Mouse (Mus musculus) layer of hippocampus, adult 9-11 months (tissue): ENCODE results near the gene Maneal.
A peak's percentile ranks its signal among the peaks of the same experiment; 100 is the strongest.

Experiments used
- DNase-seq: peaks from one replicate; pipeline ENCODE4 v3.0.0; 2022

Gene Maneal

DNA sequence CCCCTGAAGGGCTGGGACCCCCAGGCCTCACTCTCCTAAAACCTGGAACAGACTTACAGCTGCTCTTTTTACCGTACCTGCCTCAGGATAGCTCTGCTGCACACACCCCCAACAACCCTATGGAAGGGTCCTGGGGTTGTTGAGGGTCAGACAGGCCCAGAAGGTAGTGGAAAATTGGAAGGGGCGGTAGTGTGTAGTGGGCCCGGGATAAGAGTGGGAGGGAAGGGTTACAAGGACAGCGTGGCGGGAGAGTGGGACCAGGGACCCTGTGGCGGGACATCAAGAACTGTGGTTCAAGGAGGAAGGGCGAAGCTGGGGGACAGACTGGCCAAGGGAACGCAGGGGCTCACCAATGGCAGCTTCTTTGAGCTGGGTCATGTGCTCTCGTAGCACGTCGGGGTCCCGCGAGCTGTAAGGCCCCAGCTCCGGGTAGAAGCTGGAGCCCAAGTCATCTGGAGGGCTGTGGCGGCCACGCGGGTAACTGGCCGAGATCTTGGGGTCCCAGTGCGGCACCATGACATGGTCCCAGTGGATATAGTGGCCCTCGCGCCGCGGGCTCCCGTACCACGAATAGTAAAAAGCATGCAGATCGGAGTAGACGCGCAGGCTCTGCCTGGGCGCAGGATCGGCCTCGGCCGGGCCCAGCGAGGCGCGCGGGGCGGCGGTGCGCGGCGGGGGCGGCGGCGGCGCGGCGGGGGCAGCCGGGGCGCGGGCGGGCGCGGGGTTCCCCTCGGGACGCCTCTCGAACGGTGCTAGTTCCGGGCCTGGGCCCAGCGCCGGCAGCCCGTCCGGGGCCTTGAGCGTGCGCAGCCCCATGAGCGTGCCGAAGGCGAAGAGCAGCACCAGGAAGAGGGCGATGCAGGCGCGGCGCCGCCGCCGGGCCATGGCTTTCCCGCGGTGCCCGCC is at the start of gene Maneal:
Gene Maneal, minus strand, starts transcription at position 889 of the 906 bp plus-strand sequence.
- DNase-seq = no peak

DNA sequence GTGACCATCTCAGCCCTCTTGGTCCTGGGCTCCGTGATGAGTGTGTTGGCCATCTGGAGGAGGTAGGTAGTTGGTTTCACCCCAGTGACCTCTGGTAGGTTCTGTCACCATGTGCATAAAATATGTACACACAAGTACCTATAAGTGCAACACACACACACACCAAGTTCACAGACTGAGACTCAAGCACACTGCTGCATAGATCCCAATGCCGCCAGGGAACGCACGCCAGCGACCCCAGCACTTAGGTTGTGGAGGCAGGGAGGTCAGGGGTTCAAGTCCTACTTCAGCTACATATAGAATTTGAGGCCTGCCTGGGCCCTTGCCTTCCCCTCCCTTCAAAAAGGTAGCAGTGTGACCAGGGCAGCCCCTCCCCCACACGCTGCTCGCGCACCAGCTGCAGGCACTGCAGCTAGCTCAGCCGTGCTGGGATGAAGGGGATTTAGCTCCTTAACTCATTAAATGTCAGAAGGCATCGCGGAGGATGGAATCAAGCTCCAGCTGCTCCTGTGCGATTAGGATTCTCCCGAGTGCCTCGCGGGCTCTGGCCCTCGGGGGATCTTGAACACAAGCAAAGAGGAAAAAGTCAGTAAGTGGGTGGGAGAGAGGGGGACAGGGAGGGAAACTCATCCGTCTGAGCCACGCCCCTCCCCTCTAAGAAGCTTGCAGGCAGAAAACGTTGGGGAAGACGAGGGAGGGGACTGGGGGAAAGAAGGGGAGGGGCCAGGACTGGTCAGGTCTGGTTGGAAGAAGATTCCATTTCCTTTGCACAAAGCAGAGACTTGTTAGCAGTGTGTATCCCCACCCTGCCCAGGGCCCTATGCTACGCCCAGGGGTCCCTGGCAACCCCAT is 44.2 kb upstream of the Maneal start:
- no peak for DNase-seq

DNA sequence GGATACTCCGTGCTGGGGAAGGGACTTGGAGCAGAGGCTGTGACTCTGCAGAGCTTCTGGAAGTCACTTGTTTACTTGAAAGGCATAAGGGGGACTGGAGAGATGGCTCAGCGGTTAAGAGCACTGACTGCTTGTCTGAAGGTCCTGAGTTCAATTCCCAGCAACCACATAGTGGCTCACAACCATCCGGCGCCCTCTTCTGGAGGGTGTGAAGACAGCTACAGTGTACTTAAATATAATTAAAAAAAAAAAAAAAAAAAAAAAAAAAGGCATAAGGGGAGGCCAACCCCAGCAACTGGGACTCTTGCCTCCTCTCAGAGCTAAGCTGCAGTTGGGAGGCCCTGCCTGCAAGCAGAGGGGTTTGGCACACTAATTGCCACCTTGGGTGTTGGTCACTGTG is 43.4 kb upstream of the Maneal start:
- no peak for DNase-seq

DNA sequence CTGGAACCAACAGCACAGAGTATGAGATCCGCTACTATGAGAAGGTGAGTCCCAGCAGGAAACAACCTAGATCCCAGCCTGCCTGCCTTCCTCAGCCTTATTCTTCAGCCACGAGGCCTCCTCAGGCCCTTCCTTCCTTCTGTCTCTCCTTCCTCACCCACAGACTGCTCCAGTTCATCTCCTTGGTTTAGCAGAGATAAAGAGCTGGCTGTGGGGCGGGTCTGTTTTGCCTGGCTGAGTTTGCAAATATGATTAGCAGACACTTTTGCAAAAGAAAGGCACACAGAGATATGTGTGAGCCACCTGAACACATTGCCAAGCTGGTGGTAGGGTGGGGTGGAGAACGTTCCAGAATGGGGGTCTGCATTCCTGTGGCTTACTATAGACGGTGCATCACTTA is 37.9 kb upstream of the Maneal start:
- no peak for DNase-seq

DNA sequence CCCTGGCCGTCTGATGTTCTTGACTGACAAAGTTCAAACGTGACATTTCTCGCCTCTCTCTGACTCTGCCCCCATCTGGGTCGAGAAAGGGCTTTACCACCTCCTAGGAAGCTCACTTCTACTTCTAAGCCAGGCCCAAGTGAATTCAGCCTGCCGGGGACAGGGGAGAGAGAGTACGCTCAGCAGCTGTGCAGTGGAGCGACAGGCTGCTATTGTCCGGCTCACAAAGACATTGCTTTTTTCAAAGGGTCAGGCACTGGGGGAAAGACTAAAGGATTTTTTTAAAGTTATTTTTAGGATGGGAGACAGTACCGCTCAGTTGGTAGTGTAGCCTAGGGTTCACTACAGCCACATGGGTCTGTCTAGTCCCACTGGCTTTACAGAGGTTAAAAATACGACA is 36.5 kb upstream of the Maneal start:
- no peak for DNase-seq

DNA sequence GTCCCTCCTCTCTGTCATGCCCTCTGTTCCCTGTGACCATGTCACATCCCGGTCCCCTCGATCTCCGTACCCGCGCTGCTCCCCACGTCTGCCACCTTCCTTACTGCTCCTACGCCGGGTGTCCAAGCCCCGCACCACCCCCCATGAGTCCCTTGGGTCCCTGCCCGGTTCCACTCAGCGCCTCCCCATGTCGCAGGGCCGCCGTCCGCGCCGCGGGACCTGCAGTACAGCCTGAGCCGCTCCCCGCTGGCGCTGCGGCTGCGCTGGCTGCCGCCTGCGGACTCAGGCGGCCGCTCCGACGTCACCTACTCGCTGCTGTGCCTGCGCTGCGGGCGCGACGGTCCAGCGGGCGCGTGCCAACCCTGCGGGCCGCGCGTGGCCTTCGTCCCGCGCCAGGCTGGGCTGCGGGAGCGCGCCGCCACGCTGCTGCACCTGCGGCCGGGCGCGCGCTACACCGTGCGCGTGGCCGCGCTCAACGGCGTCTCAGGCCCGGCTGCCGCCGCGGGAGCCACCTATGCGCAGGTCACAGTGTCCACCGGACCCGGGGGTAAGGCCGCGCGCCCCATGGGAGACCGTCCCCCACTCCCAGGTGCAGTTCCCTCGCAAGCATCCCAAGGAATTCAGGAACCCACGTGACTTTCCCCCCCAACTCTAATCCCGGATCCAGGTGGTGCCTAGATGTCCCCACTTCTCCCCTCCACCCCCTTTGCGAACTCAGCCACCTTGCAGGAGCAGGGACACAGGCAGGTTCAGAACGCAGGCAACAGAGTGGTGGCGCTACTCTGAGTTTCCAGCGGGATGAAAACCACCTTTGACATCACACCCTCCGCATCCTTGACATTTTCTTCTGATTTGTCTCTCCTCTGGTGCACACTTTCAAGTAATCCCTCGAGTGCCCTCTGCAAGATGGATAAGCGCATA is 32.8 kb upstream of the Maneal start:
- DNase-seq = peak; percentile 68

DNA sequence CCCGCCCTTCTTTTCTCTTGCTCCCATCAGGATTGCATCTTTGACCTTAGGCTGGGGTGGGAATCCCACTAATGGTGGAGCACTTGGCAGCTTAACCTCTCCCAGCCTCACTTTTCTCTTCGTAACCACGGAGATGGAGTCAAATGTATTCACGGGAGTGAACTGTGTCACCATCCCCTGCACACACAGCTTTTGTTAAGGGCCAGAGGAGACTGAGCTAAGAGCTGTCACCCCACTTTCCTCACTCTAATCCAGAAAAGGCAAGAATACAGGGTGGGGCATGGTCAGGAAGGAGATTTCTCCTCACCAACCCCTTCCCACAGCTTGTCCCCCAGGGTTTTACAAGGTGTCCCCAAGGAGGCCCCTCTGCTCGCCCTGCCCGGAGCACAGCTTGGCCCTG is 31.8 kb upstream of the Maneal start:
- no peak for DNase-seq

DNA sequence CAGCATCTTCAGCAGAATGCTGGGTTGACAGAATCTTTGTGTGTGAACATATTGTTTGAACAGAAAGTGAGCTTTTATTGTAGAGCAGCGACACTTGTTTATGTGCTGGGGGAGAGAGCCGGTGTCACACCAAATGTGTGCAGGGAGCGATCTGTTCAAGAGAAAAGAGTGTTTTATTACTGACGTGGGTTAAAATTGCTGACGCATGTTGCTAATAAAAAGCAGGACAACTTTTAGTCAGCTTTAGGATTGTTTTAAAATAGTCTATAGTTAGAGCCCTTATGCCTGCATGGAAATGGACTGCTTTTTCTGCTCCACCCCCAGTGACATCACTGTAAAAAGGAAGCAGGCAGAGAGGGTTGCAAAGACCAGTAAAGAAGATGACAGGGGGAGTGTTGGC is 28.9 kb upstream of the Maneal start:
- peak; percentile 71 for DNase-seq

DNA sequence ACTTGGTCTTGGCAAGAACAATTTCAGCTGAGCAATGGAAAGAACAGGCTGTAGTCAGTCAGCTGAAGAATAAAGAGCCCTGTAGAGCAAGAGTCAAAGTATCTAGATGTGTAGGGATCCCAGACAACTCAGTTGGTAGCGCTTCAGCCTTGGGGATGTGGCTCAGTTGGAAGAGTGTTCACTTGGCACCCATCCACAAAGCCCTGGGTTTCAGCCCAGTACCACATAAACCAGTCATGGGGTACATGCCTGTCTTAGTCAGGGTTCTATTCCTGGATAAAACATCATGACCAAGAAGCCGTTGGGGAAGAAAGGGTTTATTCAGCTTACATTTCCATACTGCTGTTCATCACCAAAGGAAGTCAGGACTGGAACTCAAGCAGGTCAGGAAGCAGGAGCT is 28.0 kb upstream of the Maneal start:
- DNase-seq = peak; percentile 36

DNA sequence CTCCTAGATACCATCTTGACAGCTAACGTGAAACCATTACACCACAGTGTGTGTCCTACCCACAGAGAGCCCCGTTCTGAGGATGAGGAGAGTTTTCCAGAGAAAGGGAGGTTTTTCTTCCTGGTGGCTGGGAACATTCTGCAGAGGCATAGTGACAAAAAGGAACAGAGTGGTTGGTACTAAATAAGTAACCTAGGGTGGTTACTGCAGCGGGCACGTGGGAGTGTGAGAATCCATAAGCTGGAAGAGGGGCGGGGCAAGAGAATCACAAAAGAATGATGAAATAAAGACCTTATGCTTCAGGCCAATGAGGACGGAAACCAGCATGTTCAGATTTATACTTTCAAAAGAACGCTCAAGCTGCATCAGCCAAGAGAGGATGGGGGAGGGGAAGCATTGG is 26.7 kb upstream of the Maneal start:
- no peak for DNase-seq

DNA sequence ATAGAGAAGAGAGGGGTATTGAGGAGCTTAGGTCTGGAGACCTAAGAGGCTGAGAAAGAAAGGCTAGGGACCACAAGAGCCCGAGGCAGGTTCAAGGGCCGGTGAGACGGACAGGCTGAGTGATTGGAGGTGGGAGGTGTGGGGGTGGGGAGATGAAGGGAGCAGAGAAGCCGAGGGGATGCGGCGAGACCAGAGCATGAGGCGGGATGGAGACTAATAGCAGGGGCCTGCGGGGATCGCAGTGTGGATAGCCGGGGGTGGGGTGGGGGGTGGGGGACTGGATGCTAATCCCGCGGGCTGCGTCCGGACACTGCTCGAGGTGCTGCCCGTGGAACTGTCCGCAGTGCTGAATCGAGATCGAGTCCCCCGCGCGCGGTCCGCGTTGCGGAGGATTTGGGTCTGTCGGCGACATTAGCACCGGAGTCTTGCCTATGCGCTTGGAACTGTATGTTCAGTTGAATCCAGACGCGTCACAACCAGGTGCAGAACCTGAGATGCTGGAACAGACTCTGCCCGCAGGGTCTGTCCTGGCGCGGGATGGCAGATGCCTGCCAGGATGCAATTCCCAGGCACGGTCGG is 20.3 kb upstream of the Maneal start:
- no peak for DNase-seq

DNA sequence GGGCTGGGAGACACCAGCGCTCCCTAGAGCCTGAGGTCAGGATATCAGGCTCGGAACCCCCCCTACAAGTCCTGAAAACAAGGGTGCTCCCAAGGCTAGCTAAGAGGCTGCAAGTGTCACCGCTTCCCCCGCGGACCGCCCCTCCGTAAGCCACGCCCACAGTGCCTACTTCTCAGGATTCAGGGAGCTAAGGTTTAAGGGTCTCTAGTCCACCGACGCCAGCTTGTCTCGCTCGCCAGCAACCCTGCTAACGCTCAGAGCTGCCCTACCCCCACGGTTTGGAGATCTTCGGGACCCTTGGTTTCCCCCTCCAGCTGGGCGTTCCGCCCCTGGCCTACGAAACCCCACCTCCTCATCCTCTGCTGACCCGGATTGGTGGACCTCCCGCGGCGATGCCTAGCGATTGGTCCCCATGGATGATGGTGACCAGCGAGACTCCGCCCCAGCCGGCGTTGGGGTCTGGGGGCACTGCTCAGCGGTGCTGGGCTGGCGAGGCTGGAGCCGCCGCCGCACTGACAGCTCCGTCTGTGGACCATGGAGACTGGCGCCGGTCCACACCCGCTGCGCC is 19.5 kb upstream of the Maneal start:
- peak; percentile 79 for DNase-seq

DNA sequence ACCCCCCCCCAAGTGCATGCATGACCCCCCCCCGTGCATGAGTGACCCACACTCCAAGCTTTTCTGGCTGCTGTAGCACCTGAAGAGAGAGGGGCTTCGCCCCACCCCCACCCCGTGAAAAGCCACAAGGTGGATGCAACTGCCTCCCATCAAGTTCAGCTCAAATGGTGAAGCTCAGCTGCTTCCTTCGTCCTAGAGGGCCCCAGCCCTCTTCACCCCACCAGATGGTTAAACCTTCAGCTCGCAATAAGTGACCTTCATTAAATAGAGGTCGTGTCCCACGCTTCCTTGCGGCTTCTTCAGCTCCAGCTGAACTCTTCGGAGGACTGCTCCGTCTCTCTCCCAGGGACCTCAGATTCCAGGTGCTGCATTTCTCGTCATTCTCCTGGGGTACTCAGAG is 18.6 kb upstream of the Maneal start, which contains the start of gene Epha10:
Gene Epha10, plus strand, starts transcription at position 301 of the 400 bp plus-strand sequence.
- no peak for DNase-seq

DNA sequence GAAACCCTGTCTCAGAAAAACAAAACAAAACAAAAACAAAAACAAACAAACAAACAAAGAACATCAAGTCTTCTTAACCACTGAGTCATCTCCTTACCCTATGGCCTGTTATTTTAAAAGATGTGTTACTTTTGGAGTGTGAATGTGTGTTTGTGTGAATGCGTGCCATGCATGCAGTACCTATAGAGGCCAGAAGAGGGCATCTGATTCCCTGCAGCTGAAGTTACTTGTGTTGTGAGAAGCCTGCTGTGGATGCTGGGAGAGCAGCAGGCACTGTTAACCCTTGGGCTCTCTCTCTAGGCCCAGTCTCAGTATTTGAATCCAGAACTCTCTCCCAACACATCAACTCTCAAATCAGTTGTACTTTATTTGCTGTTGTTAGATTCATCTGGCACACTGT is 10.7 kb upstream of the Maneal start:
- no peak for DNase-seq

DNA sequence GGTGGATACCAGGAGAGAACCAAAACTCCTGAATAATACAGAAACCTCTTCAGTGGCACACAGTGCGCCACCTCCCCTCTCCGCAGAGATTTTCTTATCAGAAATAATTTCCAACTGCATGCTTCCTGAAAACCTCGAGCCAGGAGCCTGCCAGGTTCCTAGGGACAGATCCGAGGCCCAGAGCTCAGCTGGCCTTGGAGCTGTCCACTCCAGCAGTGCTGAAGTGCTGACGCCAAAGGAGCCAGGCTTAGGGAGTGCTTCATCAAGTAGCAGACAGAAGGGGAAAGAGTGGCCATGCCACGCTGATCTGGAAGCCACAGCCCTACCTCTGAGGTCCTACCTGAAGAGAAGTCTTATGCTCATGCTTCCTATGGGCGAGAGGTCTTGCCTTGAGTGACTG is 1.5 kb downstream of the Maneal start:
- no peak for DNase-seq

DNA sequence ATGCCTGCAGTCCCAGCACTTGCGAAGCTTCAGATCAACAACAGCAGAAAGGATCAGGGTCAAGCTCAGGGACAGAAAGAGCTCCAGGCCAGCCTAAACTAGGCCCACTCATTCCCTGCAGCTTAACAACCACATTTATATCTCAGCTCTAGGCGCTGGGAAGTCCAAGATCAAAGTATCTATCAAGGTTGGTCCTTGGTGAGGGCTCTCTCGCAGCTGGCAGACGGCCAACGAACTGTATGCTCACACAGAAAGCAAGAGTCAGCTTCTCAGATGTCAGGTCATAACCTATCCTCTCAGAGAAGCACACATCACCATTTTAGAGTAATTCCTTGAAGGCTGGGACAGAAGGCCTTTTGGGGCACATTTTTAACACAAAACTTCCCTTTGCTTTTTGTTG is 3.6 kb downstream of the Maneal start:
- DNase-seq = no peak

DNA sequence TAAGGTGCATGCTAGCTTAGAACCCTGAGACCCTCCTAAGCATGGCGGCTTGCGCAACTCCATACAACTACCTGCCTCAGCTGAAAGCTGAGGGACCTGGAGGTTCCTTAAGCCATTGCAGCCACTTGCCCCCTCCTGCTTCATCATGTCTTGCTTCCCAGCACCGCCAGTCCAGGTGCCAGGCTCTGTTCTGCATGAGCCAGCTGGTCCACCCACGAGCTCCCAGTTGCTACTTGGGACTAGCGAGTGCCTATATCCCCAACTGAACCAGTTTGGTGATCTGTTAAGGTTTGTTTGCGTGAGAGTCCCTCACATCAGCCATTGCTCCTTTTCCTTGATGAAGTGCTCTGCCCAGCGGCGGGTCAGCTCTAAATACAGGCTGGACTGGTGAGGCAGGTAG is 5.7 kb downstream of the Maneal start:
- peak; percentile 65 for DNase-seq

DNA sequence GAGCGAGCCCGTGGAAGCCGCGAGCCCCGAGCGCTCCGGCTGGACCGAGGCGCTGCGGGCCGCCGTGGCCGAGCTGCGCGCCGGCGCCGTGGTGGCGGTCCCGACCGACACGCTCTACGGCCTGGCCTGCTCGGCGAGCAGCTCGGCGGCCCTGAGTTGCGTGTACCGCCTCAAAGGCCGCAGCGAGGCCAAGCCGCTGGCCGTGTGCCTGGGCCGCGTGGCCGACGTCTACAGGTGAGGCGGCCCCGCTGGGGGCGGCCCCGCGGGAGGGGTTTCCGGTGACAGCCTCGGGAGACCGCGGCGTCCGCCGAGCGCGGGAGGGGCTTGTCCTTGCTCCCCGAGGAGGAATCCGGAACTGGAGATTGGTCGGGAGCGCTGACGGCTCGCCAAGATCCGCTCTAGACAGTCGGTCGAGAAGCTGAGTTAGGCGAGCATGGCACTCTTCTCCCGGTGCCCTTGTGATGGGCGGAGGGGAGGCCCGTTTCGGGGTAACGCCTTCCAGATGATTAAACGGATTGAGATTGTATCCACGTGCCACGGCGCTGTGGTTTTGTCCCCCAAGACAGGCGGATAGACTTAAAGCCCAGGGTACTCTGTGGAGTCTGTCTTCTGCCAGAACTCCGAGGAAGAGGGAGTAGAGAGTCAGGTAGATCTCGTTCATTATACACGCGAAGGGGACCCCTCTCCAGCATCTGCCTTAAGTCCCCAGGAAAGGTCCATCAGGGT is 10.9 kb downstream of the Maneal start, which contains the start of gene 1110065P20Rik:
Gene 1110065P20Rik, minus strand, starts transcription at position 264 of the 726 bp plus-strand sequence.
- peak; percentile 78 for DNase-seq

DNA sequence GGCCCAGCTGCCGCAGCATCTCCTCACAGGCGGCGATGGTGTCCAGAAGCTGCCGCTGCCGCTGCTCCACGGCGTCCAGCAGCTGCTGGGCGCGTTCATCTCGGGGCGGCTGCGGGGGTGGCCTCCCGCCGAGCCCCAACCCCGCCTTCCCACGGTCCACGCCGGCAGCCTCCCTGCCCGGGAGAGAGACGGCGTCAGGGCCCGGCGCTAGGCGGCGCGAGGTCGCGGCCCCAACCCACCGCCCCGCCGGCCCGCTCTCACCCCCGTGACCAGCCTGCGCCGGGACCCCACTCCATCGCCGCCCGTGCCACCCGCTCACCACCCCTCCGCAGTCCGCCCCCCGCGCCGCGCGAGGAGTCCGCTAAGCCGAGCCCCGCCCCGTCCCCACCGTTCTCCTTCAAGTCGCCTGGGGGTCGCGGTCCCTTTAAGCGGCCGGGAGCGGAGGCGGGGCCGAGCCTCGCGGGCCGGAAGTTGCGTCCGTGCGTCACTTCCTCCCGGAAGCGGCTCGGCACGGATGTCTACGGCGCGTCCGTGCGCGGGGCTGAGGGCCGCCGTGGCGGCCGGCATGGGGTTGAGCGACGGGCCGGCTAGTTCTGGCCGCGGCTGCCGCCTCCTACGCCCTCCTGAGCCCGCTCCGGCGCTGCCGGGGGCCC is 11.6 kb downstream of the Maneal start, which contains the start of gene Yrdc:
Gene Yrdc, plus strand, starts transcription at position 419 of the 653 bp plus-strand sequence.
- peak; percentile 94 for DNase-seq

DNA sequence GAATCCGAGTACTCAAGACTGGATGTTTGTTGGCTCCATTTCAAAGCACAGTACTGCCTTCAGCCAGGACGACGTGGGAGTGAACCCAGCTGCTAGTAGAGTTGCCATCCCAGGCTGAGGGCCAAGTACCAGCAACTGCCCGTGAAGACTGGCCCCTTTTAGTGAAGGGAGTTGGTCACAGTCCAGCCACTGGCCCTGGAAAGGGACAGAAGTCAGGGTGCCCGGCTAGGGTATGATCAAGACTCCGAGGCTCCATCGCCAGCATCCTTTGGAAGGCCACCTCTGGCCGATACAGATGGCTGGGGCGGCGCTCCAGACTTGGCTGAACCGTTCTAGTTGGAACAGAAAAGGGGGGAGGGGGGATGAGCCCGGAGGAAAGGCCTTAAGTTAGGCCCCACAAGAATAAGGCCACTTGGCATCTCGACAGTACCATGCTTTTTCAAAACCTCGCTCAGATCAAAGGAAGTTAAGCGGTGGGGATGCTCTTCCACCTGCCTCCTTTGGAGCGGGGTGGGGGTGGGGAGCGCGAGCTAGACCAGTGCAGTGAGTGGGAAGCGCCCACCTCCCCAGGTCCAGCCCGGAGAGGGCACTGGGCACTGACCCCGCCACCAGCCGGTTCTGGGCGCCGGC is 12.2 kb downstream of the Maneal start:
- DNase-seq = peak; percentile 86
